Mouse (Mus musculus): ENCODE results near the gene Malrd1. TPM values are rescaled to one million over a fixed set of nuclear protein-coding genes. Genes with fewer than 3 reads are reported as not detected.

Malrd1 gene
- polyA plus RNA-seq, 1 experiment from 2014 or later: not detected

- no peaks in the 10 kb centered on the region for H3K27me3 ChIP-seq (ENCODE audit: low read depth, poor library complexity, severe bottlenecking)
These were observed 722.6 kb downstream of the Malrd1 start for GRCm38 (mm10) chr2:16248861-16249260.

GRCm38 (mm10) chr2:16252274-16252673 is 726.0 kb downstream of the Malrd1 start:
- Histone ChIP-seq H3K27me3 (ENCODE audit: low read depth, poor library complexity, severe bottlenecking) (no peaks in the 10 kb centered on the region), H3K36me3 (no peaks in the 10 kb centered on the region), H3K4me1 (no peaks in the 10 kb centered on the region), H3K27ac (no peak overlapping the region), H3K4me3 (no peak overlapping the region), H3K9me3 (replicated peaks) (no peaks in the 10 kb centered on the region)
- 73% methylated on average over 1 of the region's 1 CpGs for WGBS
- DNase-seq (ENCODE audit: low spot score): no peak

More at GRCm38 (mm10) chr2:16248861-16249260, 722.6 kb downstream of the Malrd1 start:
- 69% methylated on average over 3 of the region's 3 CpGs for WGBS
- Histone ChIP-seq H3K36me3 (no peaks in the 10 kb centered on the region), H3K27ac (no peak overlapping the region), H3K4me1 (no peaks in the 10 kb centered on the region), H3K4me3 (no peak overlapping the region), H3K9me3 (replicated peaks) (no peaks in the 10 kb centered on the region)
- no peak for DNase-seq (ENCODE audit: low spot score)
